Mouse (Mus musculus): ENCODE data around the gene Ccdc114. TPM values are rescaled to one million over a fixed set of nuclear protein-coding genes. Genes with fewer than 3 reads are reported as not detected.
"Not testable (repeated sequence)": the region's sequence is repeated elsewhere in the genome, so short reads cannot be mapped to it uniquely, and the experiment has no call there.

Gene Ccdc114
- polyA plus RNA-seq, 1 experiment from 2014 or later: 6.0 TPM

- no peak for ATAC-seq (replicated peaks)
- Histone ChIP-seq H3K36me3 (replicated peaks) (no peaks in the 10 kb centered on the region), H3K9me3 (no peaks in the 10 kb centered on the region), H3K27ac (no peak overlapping the region), H3K4me2 (0 out of 2 replicates have a peak overlapping the region, but pooled peaks have one; percentile 3), H3K4me1 (peaks cover 36% of the 10 kb centered on the region), H3K27me3 (replicated peaks) (0 out of 2 replicates have a peak, but pooled peaks cover 3% of the 10 kb centered on the region), H3K9ac (no peak overlapping the region), H3K4me3 (peak overlapping the region; percentile 2; the same call in 1 of the 2 replicates)
- WGBS: 59% methylated on average over 9 of the region's 9 CpGs
These were observed 3.2 kb upstream of the Ccdc114 start for GRCm38 (mm10) chr7:45920583-45921241.

GRCm38 (mm10) chr7:45921242-45921621 lies 2.6 kb upstream of the Ccdc114 start, which contains the start of gene Emp3:
Emp3 (minus strand) TSS chr7:45921404.
- ATAC-seq (replicated peaks): no peak
- no peaks in the 10 kb centered on the region for H3K36me3 ChIP-seq (replicated peaks)
- H3K4me1 ChIP-seq: peaks cover 31% of the 10 kb centered on the region
- 0 out of 2 replicates have a peak, but pooled peaks cover 3% of the 10 kb centered on the region for H3K27me3 ChIP-seq (replicated peaks)
- H3K4me2 ChIP-seq: 0 out of 2 replicates have a peak within 1 kb of the TSS, but pooled peaks have one; percentile 3
- H3K9ac ChIP-seq: no peak within 1 kb of the TSS
- no peaks in the 10 kb centered on the region for H3K9me3 ChIP-seq
- 48% methylated on average over 9 of the region's 9 CpGs for WGBS
- H3K27ac ChIP-seq: 0 out of 2 replicates have a peak within 1 kb of the TSS, but pooled peaks have one; percentile 80
- H3K4me3 ChIP-seq: peak within 1 kb of the TSS; percentile 2; the same call in 1 of the 2 replicates

GRCm38 (mm10) chr7:45921950-45922600 lies 1.8 kb upstream of the Ccdc114 start:
- no peak overlapping the region for H3K9ac ChIP-seq
- no peak for ATAC-seq (replicated peaks)
- H3K4me2 ChIP-seq: no peak overlapping the region
- no peak overlapping the region for H3K4me3 ChIP-seq
- H3K4me1 ChIP-seq: peaks cover 22% of the 10 kb centered on the region
- H3K36me3 ChIP-seq (replicated peaks): no peaks in the 10 kb centered on the region
- no peaks in the 10 kb centered on the region for H3K9me3 ChIP-seq
- H3K27ac ChIP-seq: peak overlapping the region; percentile 80; the same call in 1 of the 2 replicates
- 90% methylated on average over 12 of the region's 12 CpGs for WGBS
- 0 out of 2 replicates have a peak, but pooled peaks cover 3% of the 10 kb centered on the region for H3K27me3 ChIP-seq (replicated peaks)

- H3K36me3 ChIP-seq (replicated peaks): no peaks in the 10 kb centered on the region
- no peaks in the 10 kb centered on the region for H3K9me3 ChIP-seq
- H3K4me2 ChIP-seq: peak overlapping the region; percentile 83
- peak overlapping the region; percentile 49 for H3K4me3 ChIP-seq
- WGBS: under 1% methylated on average over 37 of the region's 37 CpGs
- peak; percentile 91 for ATAC-seq (replicated peaks)
- peaks cover 15% of the 10 kb centered on the region for H3K4me1 ChIP-seq
- peak overlapping the region; percentile 46 for H3K9ac ChIP-seq
- peaks cover 8% of the 10 kb centered on the region; the same call in 1 of the 2 replicates for H3K27me3 ChIP-seq (replicated peaks)
- peak overlapping the region; percentile 80 for H3K27ac ChIP-seq
These were observed 727 bp upstream of the Ccdc114 start for GRCm38 (mm10) chr7:45922928-45923761.

GRCm38 (mm10) chr7:45924429-45924816 lies 551 bp downstream of the Ccdc114 start:
- no peak overlapping the region for H3K9ac ChIP-seq
- WGBS: 14% methylated on average over 14 of the region's 14 CpGs

GRCm38 (mm10) chr7:45928626-45929295 lies 4.9 kb downstream of the Ccdc114 start:
- Histone ChIP-seq H3K36me3 (replicated peaks) (no peaks in the 10 kb centered on the region), H3K9me3 (no peaks in the 10 kb centered on the region), H3K27ac (no peak overlapping the region), H3K4me1 (peaks cover 7% of the 10 kb centered on the region; the same call in 1 of the 2 replicates), H3K4me2 (peak overlapping the region; percentile 35), H3K9ac (no peak overlapping the region), H3K27me3 (replicated peaks) (peaks cover 8% of the 10 kb centered on the region; the same call in 1 of the 2 replicates), H3K4me3 (no peak overlapping the region)
- no peak for ATAC-seq (replicated peaks)
- WGBS: 14% methylated on average over 18 of the region's 23 CpGs

More at GRCm38 (mm10) chr7:45924429-45924816, 551 bp downstream of the Ccdc114 start:
- no peaks in the 10 kb centered on the region for H3K36me3 ChIP-seq (replicated peaks)
- peaks cover 8% of the 10 kb centered on the region; the same call in 1 of the 2 replicates for H3K27me3 ChIP-seq (replicated peaks)
- no peaks in the 10 kb centered on the region for H3K9me3 ChIP-seq
- peak overlapping the region; percentile 83 for H3K4me2 ChIP-seq
- no peak overlapping the region for H3K27ac ChIP-seq
- H3K4me1 ChIP-seq: peaks cover 15% of the 10 kb centered on the region
- ATAC-seq (replicated peaks): no peak
- peak overlapping the region; percentile 49 for H3K4me3 ChIP-seq

GRCm38 (mm10) chr7:45929688-45930087 lies 5.8 kb downstream of the Ccdc114 start:
- WGBS: 96% methylated on average over 1 of the region's 1 CpGs
- H3K36me3 ChIP-seq (replicated peaks): no peaks in the 10 kb centered on the region
- no peak overlapping the region for H3K9ac ChIP-seq
- no peak overlapping the region for H3K27ac ChIP-seq
- H3K4me1 ChIP-seq: no peaks in the 10 kb centered on the region
- no peaks in the 10 kb centered on the region for H3K9me3 ChIP-seq
- H3K4me3 ChIP-seq: no peak overlapping the region
- no peak for ATAC-seq (replicated peaks)
- H3K27me3 ChIP-seq (replicated peaks): peaks cover 8% of the 10 kb centered on the region; the same call in 1 of the 2 replicates
- H3K4me2 ChIP-seq: no peak overlapping the region

- not testable (repeated sequence) for H3K27me3 ChIP-seq (replicated peaks); H3K27ac ChIP-seq; H3K4me3 ChIP-seq; H3K4me1 ChIP-seq; H3K9ac ChIP-seq; H3K4me2 ChIP-seq; ATAC-seq (replicated peaks); H3K36me3 ChIP-seq (replicated peaks); H3K9me3 ChIP-seq
- 92% methylated on average over 12 of the region's 12 CpGs for WGBS
These were observed 9.9 kb downstream of the Ccdc114 start for GRCm38 (mm10) chr7:45933766-45934165.

- Histone ChIP-seq H3K9ac (no peak overlapping the region), H3K27me3 (replicated peaks) (no peaks in the 10 kb centered on the region), H3K4me3 (no peak overlapping the region), H3K36me3 (replicated peaks) (no peaks in the 10 kb centered on the region), H3K27ac (no peak overlapping the region), H3K9me3 (no peaks in the 10 kb centered on the region), H3K4me2 (no peak overlapping the region), H3K4me1 (no peaks in the 10 kb centered on the region)
- 24% methylated on average over 7 of the region's 7 CpGs for WGBS
- no peak for ATAC-seq (replicated peaks)
These were observed 11.2 kb downstream of the Ccdc114 start for GRCm38 (mm10) chr7:45935114-45935513.

- Histone ChIP-seq H3K4me2 (no peak overlapping the region), H3K4me1 (no peaks in the 10 kb centered on the region), H3K27me3 (replicated peaks) (no peaks in the 10 kb centered on the region), H3K36me3 (replicated peaks) (no peaks in the 10 kb centered on the region), H3K4me3 (no peak overlapping the region), H3K27ac (no peak overlapping the region), H3K9me3 (no peaks in the 10 kb centered on the region), H3K9ac (no peak overlapping the region)
- ATAC-seq (replicated peaks): no peak
- 45% methylated on average over 2 of the region's 2 CpGs for WGBS
These were observed 16.0 kb downstream of the Ccdc114 start for GRCm38 (mm10) chr7:45939836-45940235.

- Histone ChIP-seq H3K4me1 (no peaks in the 10 kb centered on the region), H3K4me3 (no peak overlapping the region), H3K9ac (no peak overlapping the region), H3K36me3 (replicated peaks) (no peaks in the 10 kb centered on the region), H3K9me3 (no peaks in the 10 kb centered on the region), H3K4me2 (no peak overlapping the region), H3K27me3 (replicated peaks) (no peaks in the 10 kb centered on the region), H3K27ac (no peak overlapping the region)
- 86% methylated on average over 9 of the region's 9 CpGs for WGBS
- ATAC-seq (replicated peaks): no peak
These were observed 18.1 kb downstream of the Ccdc114 start for GRCm38 (mm10) chr7:45941986-45942385.

Measured in midbrain, embryonic 15.5 days (tissue).